Mouse (Mus musculus): ENCODE results near the gene Arhgap8.
A peak's percentile ranks its signal among the peaks of the same experiment; 100 is the strongest.
"Not testable (repeated sequence)": the region's sequence is repeated elsewhere in the genome, so short reads cannot be mapped to it uniquely, and the experiment has no call there.

The Arhgap8 gene

DNA sequence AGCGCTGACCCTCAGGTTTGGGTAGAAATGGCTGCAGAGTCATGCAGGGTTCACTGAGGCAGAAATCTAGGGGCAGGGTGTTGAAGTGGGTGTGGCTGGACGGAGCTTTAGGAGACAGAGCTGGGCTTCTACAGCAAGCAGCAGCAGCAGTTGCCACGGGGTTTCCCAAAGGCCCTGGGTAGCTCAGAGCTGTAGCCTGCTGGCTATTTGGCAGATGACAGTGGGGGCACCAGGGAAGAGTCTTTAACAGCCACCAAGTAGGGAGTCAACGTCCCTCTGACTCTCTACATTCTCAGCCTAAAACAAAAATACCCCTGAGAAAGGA lies 12.5 kb downstream of the Arhgap8 start:
- no peak for DNase-seq (ENCODE audit: extremely low spot score, low spot score)

DNA sequence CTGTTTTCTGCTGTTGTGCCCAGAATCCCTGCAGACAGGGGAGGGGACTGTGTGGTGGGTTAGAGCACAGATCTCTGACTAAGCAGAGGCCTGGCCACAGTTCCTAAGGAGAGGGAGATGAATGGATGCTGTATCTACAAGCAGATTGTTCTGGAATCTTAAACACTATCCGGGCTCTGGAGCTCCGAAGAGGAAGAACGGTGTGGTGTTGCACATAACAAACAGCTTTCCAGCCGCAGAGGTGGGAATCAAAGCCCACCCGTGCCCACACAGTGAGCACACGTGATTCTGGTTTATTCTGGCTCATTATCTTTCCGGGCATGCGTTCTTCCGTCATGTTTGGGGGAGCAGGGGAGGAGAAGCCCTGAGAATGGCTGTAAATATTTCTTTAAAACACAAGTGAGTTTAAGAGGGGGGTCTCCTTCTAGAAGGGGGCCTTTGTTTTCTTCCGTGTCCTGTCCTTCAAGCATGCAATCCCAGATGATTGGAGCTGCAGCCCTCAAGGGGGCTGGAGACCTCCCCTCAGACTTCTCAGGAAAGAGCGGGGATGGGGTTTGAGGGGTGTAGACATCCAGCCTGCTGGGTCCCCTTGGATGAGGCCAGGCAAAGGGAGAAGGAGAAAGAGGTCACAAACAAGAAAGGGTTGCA lies 16.6 kb downstream of the Arhgap8 start:
- DNase-seq (ENCODE audit: extremely low spot score, low spot score): no peak

DNA sequence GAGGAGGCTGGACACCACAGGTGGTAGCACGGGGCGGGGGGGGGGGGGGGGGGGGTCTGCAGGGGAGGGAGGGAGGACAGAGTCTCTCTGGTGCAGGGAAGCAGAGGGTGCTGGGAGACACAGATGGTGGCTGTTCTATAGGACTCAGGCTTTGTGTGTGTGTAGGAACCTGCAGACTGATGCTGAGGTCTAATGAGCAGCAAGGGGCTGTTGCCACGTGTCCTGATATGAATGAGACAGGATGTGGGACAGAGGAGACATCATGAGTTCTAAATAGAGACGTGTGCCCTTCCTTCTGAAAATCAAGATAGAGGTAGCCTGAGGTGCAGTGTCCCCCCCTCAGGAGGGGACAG lies 17.1 kb downstream of the Arhgap8 start:
- DNase-seq (ENCODE audit: extremely low spot score, low spot score): no peak

DNA sequence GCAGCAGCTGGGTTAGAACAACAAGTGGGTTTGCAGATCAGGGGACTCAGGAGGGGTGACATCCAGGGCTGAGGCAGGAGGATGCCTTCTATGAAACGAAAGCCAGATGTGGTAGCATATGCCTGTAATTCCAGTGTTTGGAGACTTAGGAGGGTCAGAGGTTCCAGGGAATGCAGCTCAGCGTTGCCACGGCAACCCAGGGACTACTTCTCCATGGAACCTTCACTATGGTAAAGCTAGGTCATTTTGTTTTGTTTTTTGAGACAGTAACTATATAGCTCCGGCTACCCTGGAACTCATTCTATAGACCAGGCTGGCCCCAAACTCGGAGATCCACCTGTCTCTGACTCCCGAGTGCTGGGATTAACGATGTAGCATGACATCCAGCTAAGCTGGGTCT lies 18.4 kb downstream of the Arhgap8 start:
- no peak for DNase-seq (ENCODE audit: extremely low spot score, low spot score)

GRCm38 (mm10) chr15:84741573-84741972 lies 21.7 kb downstream of the Arhgap8 start:
- DNase-seq (ENCODE audit: extremely low spot score, low spot score): no peak

DNA sequence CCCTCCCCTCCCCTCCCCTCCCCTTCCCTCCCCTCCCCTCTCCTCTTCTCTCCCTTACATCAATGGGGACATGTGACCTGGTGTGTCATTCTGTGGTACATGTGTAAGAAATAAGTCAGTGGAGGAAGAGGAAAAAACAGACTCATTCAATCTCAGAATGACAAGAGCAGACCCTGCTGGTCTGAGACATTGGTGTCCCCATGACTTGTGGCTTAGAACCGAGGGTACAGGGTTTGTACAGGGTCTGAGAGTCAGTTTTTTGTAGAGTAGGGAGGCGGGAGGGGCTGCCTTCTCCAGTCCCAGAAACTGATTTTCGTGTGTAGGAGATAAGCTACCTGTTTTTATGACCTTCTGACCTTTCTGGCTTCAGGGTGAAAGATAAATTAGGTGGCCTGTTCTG lies 23.5 kb downstream of the Arhgap8 start:
- no peak for DNase-seq (ENCODE audit: extremely low spot score, low spot score)

GRCm38 (mm10) chr15:84744308-84744707 lies 24.5 kb downstream of the Arhgap8 start:
- no peak for DNase-seq (ENCODE audit: extremely low spot score, low spot score)

DNA sequence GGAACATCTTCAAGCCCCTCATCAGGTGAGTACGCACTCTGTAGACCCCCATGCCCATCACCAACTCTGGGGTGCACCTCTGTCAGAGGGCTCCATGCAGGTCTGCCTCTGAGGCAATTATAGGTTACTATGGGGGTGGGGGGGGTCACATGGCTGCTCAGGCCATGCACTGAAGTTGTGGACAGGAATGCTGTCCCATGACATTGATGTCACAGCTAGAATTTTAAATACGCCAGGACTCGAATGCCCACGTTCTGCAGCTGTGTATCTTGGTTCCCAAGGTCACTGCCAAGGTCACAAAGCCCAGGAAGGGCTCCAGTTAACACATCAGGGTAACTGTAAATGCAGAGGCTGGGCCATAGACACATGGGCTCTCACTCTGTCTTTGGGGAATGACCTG lies 26.0 kb downstream of the Arhgap8 start:
- no peak for DNase-seq (ENCODE audit: extremely low spot score, low spot score)

DNA sequence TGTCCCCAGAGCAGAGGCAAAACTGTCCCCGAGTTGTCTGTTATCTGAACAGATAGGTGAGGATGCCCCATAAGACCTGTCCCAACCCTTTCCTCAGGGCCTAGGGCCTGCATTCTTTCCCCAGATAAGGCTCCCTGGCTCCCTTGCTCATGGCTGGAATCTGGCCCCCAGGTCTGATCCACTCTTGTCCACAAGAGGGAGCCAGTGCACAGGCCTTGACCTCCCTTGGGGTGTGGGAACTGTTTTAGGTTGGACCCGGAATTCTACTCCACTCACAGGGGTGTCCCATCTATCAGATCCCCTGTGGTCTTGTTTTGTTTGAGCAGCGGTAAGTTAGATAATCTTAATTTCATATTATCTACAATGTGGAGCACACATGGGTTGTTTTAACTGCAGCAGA lies 35.1 kb downstream of the Arhgap8 start:
- DNase-seq (ENCODE audit: extremely low spot score, low spot score): peak; percentile 86

DNA sequence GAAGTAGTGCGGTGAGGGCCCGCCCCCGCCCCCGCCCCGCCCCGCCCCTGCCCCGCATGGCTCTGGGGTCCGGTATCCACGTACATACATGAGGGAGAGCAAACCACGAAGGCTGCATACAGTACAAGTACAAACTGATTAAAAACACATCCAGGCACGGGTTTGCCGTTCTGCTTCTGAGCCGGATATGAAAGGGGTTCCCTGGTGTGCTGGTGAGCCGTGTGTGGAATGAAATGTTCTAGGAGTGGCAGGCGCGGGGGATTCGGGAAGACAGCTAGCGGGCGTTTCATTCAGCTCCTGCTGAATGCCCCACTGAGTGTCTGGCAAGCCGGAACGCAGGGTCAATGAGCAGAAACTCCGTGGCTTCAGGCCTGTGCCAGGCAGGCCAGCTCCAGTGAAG lies 36.6 kb downstream of the Arhgap8 start:
- DNase-seq (ENCODE audit: extremely low spot score, low spot score): no peak

DNA sequence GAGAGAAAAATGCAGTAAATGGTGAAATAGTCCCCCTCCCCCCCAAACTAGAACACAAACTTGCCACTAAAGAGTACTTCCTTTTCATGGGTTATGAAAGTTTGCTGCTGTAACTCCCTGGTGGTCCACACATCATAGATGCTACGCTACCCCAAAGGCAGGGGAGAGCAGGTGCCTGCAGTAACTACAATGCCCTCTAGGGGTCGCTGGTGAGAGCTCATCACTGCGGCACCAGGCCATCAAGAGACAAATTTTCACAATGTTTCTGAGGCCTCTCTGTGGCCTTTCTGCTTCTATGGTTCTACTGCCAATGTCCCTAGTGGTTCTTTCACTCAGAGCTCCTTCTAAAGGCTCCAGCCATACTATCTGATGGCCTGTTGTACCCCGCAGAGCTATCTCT lies 38.6 kb downstream of the Arhgap8 start:
- DNase-seq (ENCODE audit: extremely low spot score, low spot score): peak; percentile 63

DNA sequence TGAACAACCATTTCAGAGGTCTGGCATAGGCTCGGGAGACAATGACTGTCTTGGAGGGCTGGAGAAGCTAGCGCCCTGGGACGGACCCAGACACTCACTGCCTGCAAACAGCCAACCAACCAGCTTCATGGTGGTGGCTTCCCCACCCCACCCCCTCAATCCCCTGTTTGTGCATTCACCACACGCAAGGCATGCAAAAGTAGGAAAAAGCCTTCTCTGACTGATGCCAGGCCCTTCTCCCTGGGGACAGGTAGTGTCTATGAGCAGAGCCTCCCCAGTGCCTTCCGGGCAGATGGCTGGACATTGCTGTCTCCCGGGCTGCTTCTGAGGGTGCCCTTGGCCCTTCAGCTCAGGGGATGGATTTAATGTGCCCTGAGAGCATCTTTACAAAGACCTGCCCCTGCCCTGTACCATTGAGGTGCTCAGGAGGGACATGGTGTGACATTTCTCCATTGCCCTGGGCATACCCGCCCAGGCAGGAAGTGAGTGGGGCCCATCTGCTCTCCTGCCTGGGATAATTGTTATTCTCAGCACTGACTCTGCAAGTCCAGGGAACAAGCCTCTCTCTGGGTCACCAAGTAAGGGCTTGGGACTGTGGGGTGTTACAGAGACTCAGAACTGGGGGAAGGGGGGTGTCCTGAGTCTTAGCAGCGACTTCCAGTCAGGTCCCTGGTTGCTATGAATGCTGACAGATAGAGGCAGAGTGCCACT lies 43.0 kb downstream of the Arhgap8 start:
- no peak for DNase-seq (ENCODE audit: extremely low spot score, low spot score)

DNA sequence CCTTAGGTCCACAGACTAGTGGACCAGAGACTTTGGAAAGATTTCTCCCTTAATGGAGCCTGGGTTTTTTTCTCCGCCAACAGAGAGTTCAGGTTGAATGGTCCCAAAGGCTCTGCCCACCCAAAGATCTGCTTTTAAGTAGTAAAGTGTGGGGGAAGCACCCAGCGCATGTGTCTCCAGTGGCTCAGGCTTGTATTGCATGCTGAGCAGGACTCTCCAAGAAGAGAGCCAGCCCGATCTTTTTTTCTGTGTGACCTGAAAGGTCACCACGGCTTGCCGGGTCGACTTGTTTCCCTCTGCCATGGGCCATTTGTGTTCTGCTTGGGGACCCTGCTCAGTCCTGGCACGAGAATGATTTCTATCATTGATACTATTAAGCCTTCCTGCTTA lies 43.6 kb downstream of the Arhgap8 start:
- DNase-seq (ENCODE audit: extremely low spot score, low spot score): no peak

GRCm38 (mm10) chr15:84766621-84767020 lies 46.8 kb downstream of the Arhgap8 start:
- DNase-seq (ENCODE audit: extremely low spot score, low spot score): no peak

DNA sequence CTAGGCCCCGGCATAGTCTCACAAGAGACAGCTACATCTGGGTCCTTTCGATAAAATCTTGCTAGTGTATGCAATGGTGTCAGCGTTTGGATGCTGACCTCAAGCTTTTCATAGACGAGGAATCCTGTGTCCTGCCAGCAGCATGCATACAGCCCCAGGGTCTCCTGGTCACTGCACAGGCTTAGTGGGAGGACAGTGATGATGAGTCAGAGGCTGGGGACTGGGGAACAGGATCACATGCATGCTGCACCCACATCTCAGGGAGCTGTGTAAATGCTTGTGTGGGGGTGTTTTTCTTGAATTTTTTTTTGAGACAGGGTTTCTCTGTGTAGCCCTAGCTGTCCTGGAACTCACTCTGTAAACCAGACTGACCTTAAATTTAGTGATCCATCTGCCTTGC lies 48.7 kb downstream of the Arhgap8 start:
- not testable (repeated sequence) for DNase-seq (ENCODE audit: extremely low spot score, low spot score)

DNA sequence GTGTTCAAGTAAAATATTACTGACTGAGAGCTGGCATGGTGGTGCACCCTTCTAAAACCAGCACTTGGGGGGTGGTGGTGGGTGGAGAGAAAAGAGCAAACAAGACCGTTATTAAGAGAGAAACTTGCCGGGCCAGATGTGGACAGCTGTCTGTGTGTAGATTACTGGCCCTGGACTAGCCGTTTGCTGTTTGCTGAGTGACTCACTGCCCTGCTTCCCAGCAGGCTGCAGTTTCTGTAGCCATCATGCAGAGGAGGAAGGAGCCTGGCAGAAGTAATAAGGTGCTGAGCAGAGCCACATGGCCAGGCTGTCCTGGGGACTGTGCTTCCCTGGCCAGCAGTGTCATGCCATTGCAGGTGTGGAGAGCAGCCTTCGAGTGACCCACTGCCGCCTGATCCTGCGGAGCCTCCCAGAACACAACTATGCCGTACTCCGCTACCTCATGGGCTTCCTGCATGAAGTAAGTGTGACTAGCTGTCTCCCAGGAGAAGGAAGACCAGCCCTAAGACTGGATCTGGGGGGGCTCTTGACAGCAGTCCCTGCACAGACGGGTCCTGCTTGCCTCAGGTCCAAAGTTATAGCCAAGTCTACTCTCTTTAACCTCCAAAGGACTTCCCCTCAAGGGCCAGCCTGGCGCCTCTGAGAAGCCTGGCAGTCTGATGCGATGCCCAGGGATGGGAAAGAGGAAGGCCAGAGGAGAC lies 49.9 kb downstream of the Arhgap8 start:
- DNase-seq (ENCODE audit: extremely low spot score, low spot score): no peak

DNA sequence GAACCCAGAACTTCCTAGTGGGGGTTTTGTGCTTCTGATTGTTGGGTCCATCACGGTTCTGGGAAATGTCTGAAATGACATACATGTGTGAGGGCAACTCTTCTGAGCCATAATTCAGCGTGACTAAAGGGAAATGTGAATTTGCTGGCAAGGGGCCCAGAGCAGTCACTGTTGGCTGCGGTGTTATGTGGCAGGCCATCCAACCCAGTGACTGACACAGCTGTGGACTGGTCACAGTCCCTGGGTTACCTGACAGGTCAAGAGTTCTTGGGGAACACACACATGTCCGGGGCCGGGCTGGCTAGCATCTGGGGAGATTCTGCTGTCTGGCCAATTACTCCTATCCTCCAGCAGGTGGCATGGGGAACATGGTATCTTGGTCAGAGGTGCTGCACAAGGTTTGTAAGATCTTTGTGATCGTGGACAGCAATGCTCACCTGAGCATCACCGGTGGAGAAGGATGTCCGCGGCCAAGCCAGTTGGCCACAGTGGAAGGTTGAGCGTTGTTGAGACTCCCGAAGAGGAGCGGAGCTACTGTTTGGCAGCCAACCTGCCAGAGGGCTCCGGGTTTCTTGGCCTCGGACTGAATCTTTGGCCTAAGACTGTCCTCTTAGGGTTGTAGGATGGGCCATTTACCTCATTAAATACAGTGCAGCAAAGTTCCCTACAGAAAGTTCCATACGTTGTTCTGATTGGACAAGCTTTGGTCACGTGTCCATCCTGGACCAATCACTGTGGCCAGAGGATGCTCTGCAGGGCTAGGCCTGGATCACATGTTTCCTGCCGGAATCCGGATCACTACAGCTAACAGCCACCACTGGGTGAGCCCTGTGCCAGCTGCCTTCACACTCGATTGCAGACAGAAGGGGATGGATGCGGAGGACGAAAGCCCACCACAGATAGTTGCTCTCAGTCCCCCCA lies 52.6 kb downstream of the Arhgap8 start:
- no peak for DNase-seq (ENCODE audit: extremely low spot score, low spot score)

- peak; percentile 51 for DNase-seq (ENCODE audit: extremely low spot score, low spot score)
Observed at GRCm38 (mm10) chr15:84775421-84776174, 55.7 kb downstream of the Arhgap8 start.

DNA sequence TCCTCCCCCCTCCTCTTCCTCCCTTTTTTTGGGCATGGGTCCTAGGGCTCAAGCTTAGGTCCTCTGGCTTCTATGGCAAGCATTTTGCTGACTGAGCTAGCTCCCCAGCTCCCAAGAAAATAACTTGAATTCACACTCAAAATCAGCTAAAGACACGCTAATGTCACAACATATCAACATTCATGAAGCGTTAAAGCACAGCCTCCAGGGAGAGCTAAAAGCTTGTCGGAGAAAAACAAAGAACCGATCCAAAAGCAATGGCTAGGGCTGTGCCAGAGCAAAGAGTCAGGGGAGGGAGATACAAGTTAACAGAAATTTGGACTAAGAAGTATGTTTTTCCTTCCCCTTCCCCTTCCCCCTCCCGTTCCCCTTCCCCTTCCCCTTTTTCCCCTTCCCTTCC lies 58.7 kb downstream of the Arhgap8 start:
- no peak for DNase-seq (ENCODE audit: extremely low spot score, low spot score)

DNA sequence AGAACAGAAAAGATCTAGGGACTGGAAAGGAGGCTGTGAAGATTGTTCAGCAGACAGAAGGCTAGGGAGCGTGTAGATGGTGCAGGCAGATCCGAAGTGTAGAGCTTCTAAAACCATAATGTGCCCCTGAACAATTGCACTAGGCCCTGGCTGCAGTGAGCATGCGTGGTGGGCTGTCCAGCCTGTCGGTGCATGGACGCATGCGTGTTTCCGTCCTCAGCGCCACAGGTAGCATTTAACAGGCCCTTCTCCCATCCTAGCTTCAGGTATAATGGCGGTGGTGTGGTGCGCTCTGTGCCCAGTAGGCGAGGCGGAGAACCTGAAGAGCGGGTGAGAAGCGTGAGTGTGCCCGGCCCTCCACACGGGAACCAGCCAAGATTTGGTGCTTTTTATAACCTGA lies 65.0 kb downstream of the Arhgap8 start:
- DNase-seq (ENCODE audit: extremely low spot score, low spot score): no peak

- no peak for DNase-seq (ENCODE audit: extremely low spot score, low spot score)
Observed at GRCm38 (mm10) chr15:84787161-84787560, 67.3 kb downstream of the Arhgap8 start.
